Mouse (Mus musculus): ENCODE measurements around the gene 4930404N11Rik. TPM values are rescaled to one million over a fixed set of nuclear protein-coding genes. Genes with fewer than 3 reads are reported as not detected.

Gene 4930404N11Rik
- polyA plus RNA-seq, 1 experiment, result 0.16 TPM

- no peak overlapping the region for H3K4me3 ChIP-seq (ENCODE audit: insufficient read depth, low read depth, low read length)
- peaks cover 14% of the 10 kb centered on the region; the same call in 1 of the 2 replicates for H3K4me1 ChIP-seq (ENCODE audit: control insufficient read depth, insufficient read depth, low read length)
- H3K36me3 ChIP-seq (ENCODE audit: control insufficient read depth, insufficient read depth, low read length), result peaks cover 2% of the 10 kb centered on the region
- 18% methylated on average over 5 of the region's 5 CpGs for WGBS
- TF ChIP-seq CTCF (conservative IDR thresholded peaks at IDR 0.05; ENCODE audit: insufficient read depth, insufficient read length, low read depth, low read length) (peak; percentile 86), POLR2A (IDR thresholded peaks at IDR 0.05; ENCODE audit: low read depth, low read length) (no peak)
- DNase-seq, result peak; percentile 71
- no peaks in the 10 kb centered on the region for H3K27me3 ChIP-seq (replicated peaks; ENCODE audit: control insufficient read depth, insufficient read depth, low read length)
- H3K27ac ChIP-seq (ENCODE audit: insufficient read depth, low read depth, low read length), result no peak overlapping the region
These were observed 29.5 kb upstream of the 4930404N11Rik start for GRCm38 (mm10) chr10:81395127-81395526.

- peak; percentile 62 for DNase-seq
- WGBS, result 7% methylated on average over 19 of the region's 19 CpGs
- H3K4me3 ChIP-seq (ENCODE audit: insufficient read depth, low read depth, low read length), result peak overlapping the region; percentile 44
- TF ChIP-seq CTCF (conservative IDR thresholded peaks at IDR 0.05; ENCODE audit: insufficient read depth, insufficient read length, low read depth, low read length) (no peak), POLR2A (IDR thresholded peaks at IDR 0.05; ENCODE audit: low read depth, low read length) (no peak)
- H3K36me3 ChIP-seq (ENCODE audit: control insufficient read depth, insufficient read depth, low read length), result no peaks in the 10 kb centered on the region
- peak overlapping the region; percentile 29; the same call in 1 of the 2 replicates for H3K27ac ChIP-seq (ENCODE audit: insufficient read depth, low read depth, low read length)
- no peaks in the 10 kb centered on the region for H3K27me3 ChIP-seq (replicated peaks; ENCODE audit: control insufficient read depth, insufficient read depth, low read length)
- H3K4me1 ChIP-seq (ENCODE audit: control insufficient read depth, insufficient read depth, low read length), result peaks cover 18% of the 10 kb centered on the region; the same call in 1 of the 2 replicates
These were observed 27.9 kb upstream of the 4930404N11Rik start for GRCm38 (mm10) chr10:81393456-81394063.

GRCm38 (mm10) chr10:81392781-81393185 lies 27.2 kb upstream of the 4930404N11Rik start, which contains the start of gene Smim24:
Gene Smim24 (plus strand): TSS chr10:81393051.
- H3K4me3 ChIP-seq (ENCODE audit: insufficient read depth, low read depth, low read length), result peak within 1 kb of the TSS; percentile 44
- H3K4me1 ChIP-seq (ENCODE audit: control insufficient read depth, insufficient read depth, low read length), result peaks cover 18% of the 10 kb centered on the region; the same call in 1 of the 2 replicates
- peak within 1 kb of the TSS; percentile 57 for H3K27ac ChIP-seq (ENCODE audit: insufficient read depth, low read depth, low read length)
- peak; percentile 90 for DNase-seq
- no peaks in the 10 kb centered on the region for H3K36me3 ChIP-seq (ENCODE audit: control insufficient read depth, insufficient read depth, low read length)
- TF ChIP-seq POLR2A (IDR thresholded peaks at IDR 0.05; ENCODE audit: low read depth, low read length) (no peak), CTCF (conservative IDR thresholded peaks at IDR 0.05; ENCODE audit: insufficient read depth, insufficient read length, low read depth, low read length) (no peak)
- no peaks in the 10 kb centered on the region for H3K27me3 ChIP-seq (replicated peaks; ENCODE audit: control insufficient read depth, insufficient read depth, low read length)
- 30% methylated on average over 14 of the region's 14 CpGs for WGBS

- 61% methylated on average over 6 of the region's 6 CpGs for WGBS
- H3K27ac ChIP-seq (ENCODE audit: insufficient read depth, low read depth, low read length), result peak overlapping the region; percentile 8; the same call in 1 of the 2 replicates
- no peaks in the 10 kb centered on the region for H3K36me3 ChIP-seq (ENCODE audit: control insufficient read depth, insufficient read depth, low read length)
- H3K4me3 ChIP-seq (ENCODE audit: insufficient read depth, low read depth, low read length), result no peak overlapping the region
- peaks cover 18% of the 10 kb centered on the region; the same call in 1 of the 2 replicates for H3K4me1 ChIP-seq (ENCODE audit: control insufficient read depth, insufficient read depth, low read length)
- TF ChIP-seq CTCF (conservative IDR thresholded peaks at IDR 0.05; ENCODE audit: insufficient read depth, insufficient read length, low read depth, low read length), result no peak
- TF ChIP-seq POLR2A (IDR thresholded peaks at IDR 0.05; ENCODE audit: low read depth, low read length), result no peak
- no peaks in the 10 kb centered on the region for H3K27me3 ChIP-seq (replicated peaks; ENCODE audit: control insufficient read depth, insufficient read depth, low read length)
- no peak for DNase-seq
These were observed 26.7 kb upstream of the 4930404N11Rik start for GRCm38 (mm10) chr10:81392270-81392669.

GRCm38 (mm10) chr10:81390678-81390965 lies 25.0 kb upstream of the 4930404N11Rik start:
- Histone ChIP-seq H3K27me3 (replicated peaks; ENCODE audit: control insufficient read depth, insufficient read depth, low read length) (no peaks in the 10 kb centered on the region), H3K27ac (ENCODE audit: insufficient read depth, low read depth, low read length) (no peak overlapping the region), H3K4me3 (ENCODE audit: insufficient read depth, low read depth, low read length) (no peak overlapping the region), H3K36me3 (ENCODE audit: control insufficient read depth, insufficient read depth, low read length) (no peaks in the 10 kb centered on the region), H3K4me1 (ENCODE audit: control insufficient read depth, insufficient read depth, low read length) (peaks cover 18% of the 10 kb centered on the region; the same call in 1 of the 2 replicates)
- DNase-seq, result no peak
- TF ChIP-seq CTCF (conservative IDR thresholded peaks at IDR 0.05; ENCODE audit: insufficient read depth, insufficient read length, low read depth, low read length) (no peak), POLR2A (IDR thresholded peaks at IDR 0.05; ENCODE audit: low read depth, low read length) (no peak)
- 88% methylated on average over 13 of the region's 13 CpGs for WGBS

- H3K27ac ChIP-seq (ENCODE audit: insufficient read depth, low read depth, low read length), result no peak overlapping the region
- DNase-seq, result peak; percentile 81
- peaks cover 23% of the 10 kb centered on the region; the same call in 1 of the 2 replicates for H3K4me1 ChIP-seq (ENCODE audit: control insufficient read depth, insufficient read depth, low read length)
- no peaks in the 10 kb centered on the region for H3K36me3 ChIP-seq (ENCODE audit: control insufficient read depth, insufficient read depth, low read length)
- TF ChIP-seq CTCF (conservative IDR thresholded peaks at IDR 0.05; ENCODE audit: insufficient read depth, insufficient read length, low read depth, low read length), result peak; percentile 91
- TF ChIP-seq POLR2A (IDR thresholded peaks at IDR 0.05; ENCODE audit: low read depth, low read length), result no peak
- H3K27me3 ChIP-seq (replicated peaks; ENCODE audit: control insufficient read depth, insufficient read depth, low read length), result no peaks in the 10 kb centered on the region
- WGBS, result 48% methylated on average over 23 of the region's 23 CpGs
- no peak overlapping the region for H3K4me3 ChIP-seq (ENCODE audit: insufficient read depth, low read depth, low read length)
These were observed 24.4 kb upstream of the 4930404N11Rik start for GRCm38 (mm10) chr10:81389801-81390677.

- no peak overlapping the region for H3K27ac ChIP-seq (ENCODE audit: insufficient read depth, low read depth, low read length)
These were observed 23.8 kb upstream of the 4930404N11Rik start for GRCm38 (mm10) chr10:81389373-81389772.

More at GRCm38 (mm10) chr10:81389373-81389772, 23.8 kb upstream of the 4930404N11Rik start:
- 24% methylated on average over 3 of the region's 3 CpGs for WGBS
- TF ChIP-seq POLR2A (IDR thresholded peaks at IDR 0.05; ENCODE audit: low read depth, low read length) (no peak), CTCF (conservative IDR thresholded peaks at IDR 0.05; ENCODE audit: insufficient read depth, insufficient read length, low read depth, low read length) (no peak)
- peak; percentile 78 for DNase-seq
- Histone ChIP-seq H3K27me3 (replicated peaks; ENCODE audit: control insufficient read depth, insufficient read depth, low read length) (no peaks in the 10 kb centered on the region), H3K36me3 (ENCODE audit: control insufficient read depth, insufficient read depth, low read length) (no peaks in the 10 kb centered on the region), H3K4me3 (ENCODE audit: insufficient read depth, low read depth, low read length) (no peak overlapping the region), H3K4me1 (ENCODE audit: control insufficient read depth, insufficient read depth, low read length) (peaks cover 25% of the 10 kb centered on the region; the same call in 1 of the 2 replicates)

All from kidney, adult 2 months (tissue).